In the genomic region with DNA sequence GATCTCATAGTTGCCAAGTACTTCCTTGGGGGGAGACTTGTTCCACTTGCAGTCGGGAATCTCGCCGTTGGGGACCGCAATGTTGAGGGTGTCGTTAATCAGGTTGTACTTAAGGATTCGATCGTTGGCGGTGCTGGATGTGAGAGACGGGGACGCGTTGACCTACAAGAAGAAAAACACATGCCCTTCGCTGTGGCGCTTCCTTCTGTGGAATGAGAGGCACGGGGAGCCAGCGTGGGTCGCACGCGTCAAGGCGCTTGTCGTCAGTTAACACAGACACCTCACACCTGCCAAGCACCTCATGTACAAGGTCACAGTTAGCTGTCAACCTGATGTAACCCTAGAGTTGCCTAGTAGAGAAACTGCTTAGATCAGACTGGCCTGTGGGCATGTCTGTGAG, we compare ENCODE assay signal across 17 mouse cellular contexts. TPM values are rescaled to one million over a fixed set of nuclear protein-coding genes. Genes with fewer than 3 reads are reported as not detected.
"Had no signal": no experiment of that assay in that cellular context is flagged by ENCODE, and none has a peak within 500 bp of the region (broad histone marks: within the 10 kb centered on the region; RNA-seq: fewer than 3 reads in every experiment).

No protein-coding gene starts in this region.

- H3K9ac ChIP-seq: limb, embryonic 12.5 days; liver, embryonic 13.5 days; liver, postnatal 0 days; lung, embryonic 15.5 days; midbrain, embryonic 15.5 days; neural tube, embryonic 12.5 days had no signal

- H3K9me3 ChIP-seq: limb, embryonic 12.5 days; liver, embryonic 13.5 days; lung, embryonic 15.5 days; megakaryocyte, embryonic 14.5 days; midbrain, embryonic 15.5 days; neural tube, embryonic 12.5 days had no signal

- H3K27me3 ChIP-seq: limb, embryonic 12.5 days; liver, embryonic 13.5 days; lung, embryonic 15.5 days; megakaryocyte, embryonic 14.5 days; midbrain, embryonic 15.5 days; neural tube, embryonic 12.5 days had no signal

- H3K4me1 ChIP-seq: limb, embryonic 12.5 days; lung, embryonic 15.5 days; midbrain, embryonic 15.5 days; neural tube, embryonic 12.5 days had no signal

- H3K27ac ChIP-seq: limb, embryonic 12.5 days; liver, embryonic 13.5 days; lung, embryonic 15.5 days; macrophage; midbrain, embryonic 15.5 days; neural tube, embryonic 12.5 days; stomach, postnatal 0 days had no signal

- H3K36me3 ChIP-seq: lung, embryonic 15.5 days had no signal

- DNase-seq: kidney, postnatal 36 days; layer of hippocampus, adult 9-11 months; layer of hippocampus, postnatal 36 days; liver; liver, embryonic 13.5 days; liver, postnatal 0 days; lung, postnatal 14 days; thymus, postnatal 4 days had no signal

- H3K4me3 ChIP-seq: limb, embryonic 12.5 days; liver, embryonic 13.5 days; lung, embryonic 15.5 days; megakaryocyte, embryonic 14.5 days; midbrain, embryonic 15.5 days; neural tube, embryonic 12.5 days had no signal

RNA-seq across cellular contexts. Expression of a gene that starts 37.2 kb away (rescaled TPM):
- total RNA-seq: left cerebral cortex, postnatal 36 days; monocyte, adult 5-6 weeks had no signal
- polyA plus RNA-seq: macrophage had no signal
